Mouse (Mus musculus): ENCODE measurements at regions not wholly inside any gene's neighbourhood (a gene's known extent, or its start where the extent isn't known, plus 50 kb on each side); places are given as distances from the start of the nearest gene placed in this dataset.
"Not testable (repeated sequence)": the region's sequence is repeated elsewhere in the genome, so short reads cannot be mapped to it uniquely, and the experiment has no call there.

DNA sequence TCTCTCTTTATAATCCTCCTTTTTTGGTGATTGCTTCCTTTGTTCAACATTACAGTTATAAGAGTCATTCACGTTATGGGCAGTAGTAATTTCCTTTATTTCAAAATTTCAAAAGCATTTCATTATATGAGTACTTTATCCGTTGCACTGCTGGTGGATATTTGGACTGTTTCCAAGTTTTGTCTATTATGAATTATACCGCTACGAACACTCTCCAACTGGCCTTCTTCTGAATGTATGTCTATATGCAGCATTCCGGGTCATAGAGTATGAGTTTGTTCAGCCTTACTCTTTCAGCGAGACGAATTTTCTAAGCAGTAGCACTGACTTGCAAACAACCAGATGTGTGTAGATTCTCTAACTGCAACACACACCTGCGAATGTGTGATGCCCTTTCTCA lies 57.8 kb downstream of the Dusp6 start:
- no peak for DNase-seq

DNA sequence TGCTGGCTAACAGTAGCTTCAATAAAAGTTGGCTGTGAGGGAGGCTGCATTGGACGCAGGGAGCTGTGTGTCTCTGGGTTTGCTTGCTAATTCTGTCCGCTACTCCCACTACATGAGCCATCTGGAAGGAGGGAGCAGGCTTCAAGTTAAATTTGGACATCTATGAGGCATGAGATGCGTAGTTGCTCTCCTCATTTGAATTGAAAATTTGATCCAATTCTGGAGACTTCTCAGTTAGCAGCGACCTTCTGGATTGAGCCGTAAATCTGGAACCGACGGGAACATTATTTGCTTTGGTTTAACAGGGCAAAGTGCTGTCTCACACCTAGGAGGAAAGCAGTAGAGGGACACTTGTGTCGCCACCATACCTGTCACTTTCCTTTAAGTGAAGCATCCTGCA lies 60.3 kb downstream of the Dusp6 start:
- no peak for DNase-seq

DNA sequence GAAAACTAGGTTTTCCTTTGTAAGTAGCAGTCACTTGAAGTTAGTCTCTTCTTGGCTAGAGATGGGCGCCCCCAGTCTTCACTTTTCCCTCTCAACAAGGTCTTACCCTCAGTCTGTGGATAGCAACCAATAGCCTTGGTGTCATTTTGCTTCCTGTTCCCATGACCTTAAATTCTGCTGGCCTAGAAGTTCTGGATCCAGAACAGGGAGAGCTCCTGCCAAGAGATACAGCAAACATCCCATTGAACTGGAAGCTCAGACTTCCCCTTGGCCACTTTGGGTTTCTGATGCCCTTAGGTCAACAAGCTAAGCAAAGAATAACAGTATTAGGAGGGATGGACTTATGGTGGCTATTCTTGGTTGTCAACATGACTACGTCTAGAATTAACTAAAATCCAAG lies 64.5 kb downstream of the Dusp6 start:
- peak; percentile 54 to 78 for DNase-seq

DNA sequence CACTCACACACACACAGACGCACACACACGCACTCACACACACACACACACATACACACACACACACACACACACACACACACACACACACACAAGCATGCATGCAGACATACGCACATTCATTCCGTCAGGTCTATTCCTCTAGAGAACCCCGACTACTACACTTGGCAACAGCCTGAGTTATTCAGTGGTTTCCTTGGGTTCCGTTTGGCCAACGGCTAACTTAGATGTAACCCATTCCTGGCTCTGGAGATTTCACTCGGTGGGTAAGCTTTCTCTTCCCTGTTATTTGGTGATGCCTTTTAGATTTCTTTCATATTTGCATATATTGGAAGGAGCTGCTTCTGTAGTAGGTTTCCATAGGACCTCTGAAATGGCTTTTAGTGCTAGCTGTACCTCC lies 65.5 kb downstream of the Dusp6 start:
- peak in 1 of 2 experiments; percentile 7 for DNase-seq

DNA sequence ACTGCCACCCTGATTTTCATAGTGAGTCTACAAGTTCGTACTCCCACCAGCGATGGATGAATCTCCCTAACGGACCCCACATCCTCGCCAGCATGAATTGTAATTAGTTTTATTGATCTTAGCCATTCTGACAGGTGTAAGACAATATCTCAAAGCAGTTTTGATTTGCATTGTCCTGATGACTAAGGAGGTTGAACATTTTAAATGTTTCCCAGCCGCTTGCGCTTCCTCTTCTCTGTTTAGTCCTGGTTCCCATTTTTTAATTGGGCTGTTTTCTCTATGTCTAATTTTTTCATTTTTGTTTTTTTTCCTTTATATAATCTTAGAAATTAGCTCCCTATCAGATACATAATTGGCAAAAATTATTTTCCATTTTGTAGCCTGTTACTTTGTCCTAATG lies 66.4 kb downstream of the Dusp6 start:
- DNase-seq: no peak

DNA sequence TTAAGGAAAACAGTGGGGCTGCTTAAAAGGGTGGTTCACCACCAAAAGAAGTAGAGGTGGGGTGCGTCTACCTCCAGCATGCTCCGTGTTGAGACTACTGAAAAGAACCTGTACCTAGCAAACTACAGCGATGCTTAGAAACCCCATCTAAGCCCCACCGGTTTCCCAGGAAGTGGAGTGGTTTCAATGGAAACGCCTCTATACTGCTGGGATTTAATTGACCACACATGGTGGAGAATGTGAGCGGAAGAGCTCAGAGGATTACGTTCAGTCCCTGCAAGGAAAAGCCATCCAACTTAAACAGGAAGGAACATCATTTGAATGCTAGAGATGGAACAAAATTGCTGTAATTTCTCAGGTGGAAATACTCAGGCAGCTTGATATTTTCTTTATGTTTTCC lies 67.5 kb downstream of the Dusp6 start:
- no peak for DNase-seq

DNA sequence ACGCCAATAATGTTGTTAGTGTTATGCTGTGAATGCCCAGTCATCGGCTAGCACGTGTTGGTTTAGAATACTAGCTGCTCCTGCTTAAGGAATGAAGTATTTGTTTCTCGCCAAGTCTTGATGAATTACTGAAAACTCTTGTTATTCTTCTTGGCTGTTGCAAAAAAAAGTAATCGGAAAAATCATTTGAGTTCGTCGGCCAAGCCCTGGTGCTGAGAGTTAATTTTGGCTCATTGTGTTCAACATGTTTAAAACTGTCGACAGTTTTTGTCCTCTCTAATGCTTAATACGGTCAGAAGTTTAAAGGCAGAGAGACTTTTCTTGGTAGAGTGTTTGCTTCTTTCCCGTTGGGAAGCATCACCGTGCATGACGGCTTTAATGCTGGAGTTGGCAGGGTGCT lies 68.8 kb downstream of the Dusp6 start:
- peak; percentile 36 to 37 for DNase-seq

DNA sequence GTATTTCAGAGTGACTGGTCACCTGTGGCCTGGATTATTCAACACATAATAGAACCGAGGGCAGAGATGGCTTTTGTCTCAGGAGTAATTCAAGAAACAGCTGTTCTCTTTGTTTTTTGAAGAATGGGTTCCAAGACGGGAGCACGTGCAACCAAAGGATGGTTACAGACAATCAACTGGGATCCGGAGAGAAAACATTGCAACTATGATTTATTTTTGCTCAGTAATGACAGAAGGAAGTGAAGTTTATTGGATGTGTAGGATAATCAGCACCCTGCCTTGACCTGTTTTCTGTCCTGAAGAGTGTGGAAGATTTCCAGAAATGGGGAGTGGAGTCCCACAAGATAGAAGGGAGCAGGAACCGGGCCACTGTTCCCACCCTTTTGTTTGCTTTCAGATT lies 70.8 kb downstream of the Dusp6 start:
- DNase-seq: peak in 1 of 2 experiments; percentile 33

DNA sequence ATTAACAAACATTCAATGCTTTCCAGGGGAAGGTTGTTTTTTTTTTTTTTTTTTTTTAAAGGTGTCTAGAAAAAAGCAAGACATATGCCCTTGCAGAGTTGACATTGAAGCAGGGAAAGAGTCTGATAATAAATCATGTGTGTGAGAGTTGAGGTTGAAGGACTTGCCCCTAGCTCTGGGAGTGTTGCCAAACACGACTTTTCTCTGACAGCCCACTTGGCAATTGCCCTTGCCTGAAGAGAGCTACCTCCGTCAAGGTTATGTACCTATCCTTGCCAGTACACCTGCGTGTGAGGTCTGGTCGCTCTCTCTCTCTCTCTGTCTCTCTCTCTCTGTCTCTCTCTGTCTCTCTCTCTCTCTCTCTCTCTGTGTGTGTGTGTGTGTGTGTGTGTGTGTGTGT lies 73.1 kb downstream of the Dusp6 start:
- peak in 1 of 2 experiments; percentile 24 for DNase-seq

DNA sequence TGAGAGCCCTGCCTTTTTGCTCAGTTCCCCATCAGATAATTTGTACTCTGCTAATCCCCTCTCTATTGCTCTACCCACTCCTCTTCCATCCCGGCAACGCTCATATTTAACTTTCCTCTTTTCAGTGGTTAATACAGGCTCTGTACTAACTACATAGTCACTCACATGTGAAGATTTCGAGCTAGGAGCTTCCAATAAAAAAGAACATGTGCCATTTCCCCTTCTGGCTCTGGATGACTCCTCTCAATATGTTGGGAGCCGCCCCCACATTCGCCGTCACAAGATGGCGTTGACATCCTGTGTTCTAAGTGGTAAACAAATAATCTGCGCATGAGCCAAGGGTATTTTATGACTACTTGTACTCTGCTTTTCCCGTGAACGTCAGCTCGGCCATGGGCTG lies 75.8 kb downstream of the Dusp6 start:
- not testable (repeated sequence) for DNase-seq

DNA sequence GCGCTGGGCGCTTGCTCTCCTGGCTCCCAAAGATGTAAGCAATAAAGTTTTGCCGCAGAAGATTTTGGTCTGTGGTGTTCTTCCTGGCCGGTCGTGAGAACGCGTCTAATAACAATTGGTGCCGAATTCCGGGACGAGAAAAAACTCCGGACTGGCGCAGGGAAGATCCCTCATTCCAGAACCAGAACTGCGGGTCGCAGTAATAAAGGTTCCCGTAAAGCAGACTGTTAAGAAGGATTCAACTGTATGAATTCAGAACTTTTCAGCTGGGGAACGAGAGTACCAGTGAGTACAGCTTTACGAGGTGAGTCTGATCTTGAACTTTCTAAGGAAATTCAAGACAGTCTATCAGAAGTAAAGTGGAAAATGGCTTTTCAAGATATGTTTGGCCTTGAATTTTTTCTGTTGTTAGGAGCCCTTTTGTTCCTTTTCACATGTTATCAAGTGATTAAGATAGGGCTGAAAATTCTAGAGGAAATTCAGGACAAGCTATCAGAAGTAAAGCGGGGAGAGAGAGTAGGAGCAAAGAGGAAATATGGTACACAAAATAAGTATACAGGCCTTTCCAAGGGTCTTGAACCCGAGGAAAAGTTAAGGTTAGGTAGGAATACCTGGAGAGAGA lies 76.4 kb downstream of the Dusp6 start:
- DNase-seq: peak; percentile 58 to 79

DNA sequence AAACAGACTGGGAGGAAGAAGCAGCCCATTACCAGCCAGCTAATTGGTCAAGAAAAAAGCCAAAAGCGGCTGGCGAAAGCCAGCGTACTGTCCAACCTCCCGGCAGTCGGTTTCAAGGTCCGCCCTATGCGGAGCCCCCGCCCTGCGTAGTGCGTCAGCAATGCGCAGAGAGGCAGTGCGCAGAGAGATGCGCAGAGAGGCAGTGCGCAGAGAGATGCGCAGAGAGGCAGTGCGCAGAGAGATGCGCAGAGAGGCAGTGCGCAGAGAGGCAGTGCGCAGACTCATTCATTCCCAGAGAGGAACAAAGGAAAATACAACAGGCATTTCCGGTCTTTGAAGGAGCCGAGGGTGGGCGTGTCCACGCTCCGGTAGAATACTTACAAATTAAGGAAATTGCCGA lies 77.0 kb downstream of the Dusp6 start:
- not testable (repeated sequence) for DNase-seq

DNA sequence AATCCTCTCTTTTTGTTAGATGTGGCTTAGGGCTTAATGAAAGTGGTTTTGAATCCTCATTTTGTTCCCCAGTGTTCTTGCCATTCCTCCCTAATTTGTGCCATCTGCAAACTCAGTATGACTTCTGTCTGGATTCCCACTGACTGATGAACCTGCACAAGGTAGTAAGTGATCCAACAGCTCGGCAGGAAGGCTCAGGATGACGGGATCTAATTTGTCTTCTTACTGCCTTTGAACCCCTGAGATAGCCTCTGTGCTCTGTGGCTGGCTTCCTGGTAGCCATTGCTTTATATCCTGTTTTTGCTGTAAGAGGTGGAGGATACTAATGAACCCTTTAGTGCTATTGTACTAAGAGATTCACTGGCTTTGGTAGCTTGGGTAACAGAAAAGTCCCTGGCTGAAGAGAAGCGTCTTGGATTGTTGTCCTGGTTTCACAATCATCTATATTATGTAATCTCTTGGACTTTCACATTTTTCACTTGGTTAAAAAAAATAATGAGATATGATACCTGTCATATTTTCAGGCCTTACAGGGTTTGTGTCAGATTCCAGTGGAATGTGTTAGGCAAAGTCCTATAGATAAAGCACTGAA lies 86.2 kb downstream of the Dusp6 start:
- no peak for DNase-seq

DNA sequence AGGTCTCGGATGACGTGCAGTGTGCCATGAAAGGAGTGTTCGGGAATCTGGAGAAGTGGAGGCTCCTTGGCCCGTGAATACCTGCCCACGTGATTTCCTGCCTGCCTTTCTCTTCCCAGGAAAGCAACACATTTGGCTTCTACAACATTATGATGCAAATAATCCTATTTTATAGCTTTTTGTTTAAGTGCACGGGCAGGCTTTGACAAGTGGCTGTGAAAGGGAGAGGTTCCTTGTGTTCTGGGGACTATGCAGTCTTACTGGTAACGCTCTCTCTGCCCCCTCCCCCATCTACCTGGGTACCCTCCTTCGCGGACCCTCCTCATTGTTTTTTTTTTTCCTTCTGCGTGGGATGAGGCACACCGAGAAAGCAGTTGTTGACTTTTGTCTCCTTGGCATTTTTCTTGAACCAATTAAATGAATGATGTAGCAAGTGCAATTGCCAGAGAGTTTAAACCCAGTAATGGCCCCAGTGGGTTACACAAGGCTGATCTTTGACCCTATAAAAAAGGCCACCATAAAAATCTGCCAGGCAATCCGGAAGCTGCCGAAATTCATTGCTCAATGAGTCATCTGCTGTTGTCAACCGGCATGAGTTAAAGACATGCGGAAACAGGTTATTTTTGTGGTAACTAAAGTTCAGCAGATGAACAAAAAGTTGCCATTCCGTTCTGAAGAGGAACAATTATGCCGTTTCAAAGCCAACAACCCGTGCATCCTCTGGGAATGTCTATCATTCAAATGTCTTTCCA lies 90.7 kb downstream of the Dusp6 start:
- DNase-seq: peak in 1 of 2 experiments; percentile 48

DNA sequence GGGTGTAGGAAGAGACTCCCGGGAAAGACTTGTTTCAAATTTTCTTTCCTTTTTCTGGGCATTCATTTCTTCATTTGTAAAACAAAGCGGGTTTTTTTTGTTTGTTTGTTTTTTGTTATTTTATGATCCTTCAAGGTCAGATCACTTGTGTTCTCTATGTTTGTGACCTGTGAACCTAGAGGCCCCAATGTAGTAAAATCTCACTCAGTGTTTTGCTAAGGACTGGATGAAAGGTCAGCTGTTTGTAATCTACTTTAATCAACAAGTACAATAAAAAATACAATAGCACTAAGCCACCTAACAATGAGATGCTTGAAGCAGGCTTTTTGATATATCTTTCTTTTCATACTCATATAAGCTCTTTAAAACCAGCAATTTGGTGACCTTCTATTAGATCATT lies 91.3 kb downstream of the Dusp6 start:
- DNase-seq: no peak

DNA sequence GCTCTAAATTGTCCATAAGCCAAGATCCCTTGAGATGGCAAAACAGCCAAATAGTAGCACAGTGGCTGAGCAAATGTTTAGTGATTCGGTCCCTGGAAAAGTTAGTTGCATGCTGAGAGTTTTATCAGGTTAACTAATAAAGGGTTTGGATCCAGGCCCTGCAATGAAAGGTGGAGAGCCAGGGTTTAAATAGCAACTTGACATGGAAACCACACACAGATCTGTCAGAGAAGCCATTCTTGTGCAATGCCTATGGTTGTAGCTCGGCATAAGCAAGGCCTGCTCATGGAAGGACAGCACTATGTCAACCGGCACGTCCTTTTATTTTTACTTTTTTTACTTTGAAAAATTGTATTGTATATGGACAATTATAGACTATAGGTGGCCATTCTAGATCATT lies 92.3 kb downstream of the Dusp6 start:
- no peak for DNase-seq

DNA sequence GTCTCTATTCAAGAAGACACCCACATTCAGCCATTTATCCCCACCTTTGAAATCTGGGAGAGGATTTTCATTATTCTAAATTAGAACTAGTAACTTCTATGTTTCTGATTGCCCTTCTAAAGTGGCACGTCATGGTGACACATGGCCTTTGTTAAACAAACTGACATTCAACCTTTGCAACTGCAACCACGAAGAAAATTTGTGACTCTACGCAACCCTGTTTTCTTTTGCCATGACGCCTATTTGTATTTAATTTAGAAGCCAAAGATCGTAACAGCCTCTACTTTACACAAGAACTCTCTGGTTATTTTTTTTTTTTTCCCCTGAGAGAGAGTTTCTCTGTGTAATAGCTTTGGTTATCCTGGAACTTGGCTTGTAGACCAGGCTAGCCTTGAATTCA lies 93.2 kb downstream of the Dusp6 start:
- no peak for DNase-seq

DNA sequence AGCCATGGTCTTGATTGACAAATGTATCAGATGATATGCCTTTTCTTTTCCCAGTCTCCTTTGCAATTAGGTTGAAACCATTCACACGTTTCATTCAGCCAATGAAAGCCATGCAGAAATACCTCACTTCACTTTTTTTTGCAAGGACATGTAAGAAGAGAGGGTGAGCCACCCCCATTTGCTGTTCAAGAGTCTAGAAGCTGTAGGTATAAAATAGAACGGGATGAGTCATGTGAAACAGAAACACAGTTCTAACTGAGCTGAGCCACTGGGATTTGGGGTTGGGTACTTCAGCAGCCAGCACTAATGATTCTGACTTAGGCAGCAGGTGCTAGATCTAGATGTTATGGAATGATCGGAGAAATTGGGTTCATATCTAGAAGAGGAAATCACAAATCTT lies 93.9 kb downstream of the Dusp6 start:
- no peak for DNase-seq

DNA sequence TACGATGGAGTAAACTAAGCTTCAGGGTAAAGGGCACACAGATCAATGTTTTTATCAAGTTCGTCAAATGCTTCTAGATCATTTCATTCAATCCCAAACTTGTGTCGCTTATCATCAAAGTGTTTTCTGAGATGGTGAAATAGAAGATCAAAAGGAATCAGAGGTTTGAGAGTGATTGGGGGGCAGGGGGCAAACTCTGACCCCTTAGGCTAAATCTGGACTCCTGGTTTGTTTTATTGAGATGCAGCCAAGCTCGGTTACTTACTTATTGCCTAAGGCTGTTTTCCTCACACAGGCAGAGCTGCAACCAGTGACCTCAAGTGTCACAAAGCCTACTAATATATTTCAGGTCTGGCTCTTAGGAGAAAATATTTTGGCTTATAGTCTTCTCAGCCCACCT lies 94.3 kb downstream of the Dusp6 start:
- no peak for DNase-seq

DNA sequence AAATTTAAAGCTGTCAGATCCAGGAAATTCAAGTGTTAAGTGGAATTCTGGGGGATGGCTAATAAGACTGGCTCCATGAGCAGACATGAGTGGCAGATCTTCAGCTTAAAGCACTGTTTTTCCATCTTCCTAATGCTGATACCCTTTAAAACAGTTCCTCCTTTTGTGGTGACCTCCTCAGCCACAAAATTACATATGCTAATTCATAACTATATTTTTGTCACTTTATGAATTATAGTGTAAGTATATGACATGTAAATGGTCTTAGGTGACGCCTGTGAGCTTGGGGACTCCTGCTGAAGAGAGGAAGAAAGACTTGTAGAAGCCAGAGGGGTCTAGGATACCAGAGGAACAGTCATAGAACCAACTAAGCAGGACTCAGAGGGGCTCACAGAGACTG lies 95.2 kb downstream of the Dusp6 start:
- no peak for DNase-seq

DNA sequence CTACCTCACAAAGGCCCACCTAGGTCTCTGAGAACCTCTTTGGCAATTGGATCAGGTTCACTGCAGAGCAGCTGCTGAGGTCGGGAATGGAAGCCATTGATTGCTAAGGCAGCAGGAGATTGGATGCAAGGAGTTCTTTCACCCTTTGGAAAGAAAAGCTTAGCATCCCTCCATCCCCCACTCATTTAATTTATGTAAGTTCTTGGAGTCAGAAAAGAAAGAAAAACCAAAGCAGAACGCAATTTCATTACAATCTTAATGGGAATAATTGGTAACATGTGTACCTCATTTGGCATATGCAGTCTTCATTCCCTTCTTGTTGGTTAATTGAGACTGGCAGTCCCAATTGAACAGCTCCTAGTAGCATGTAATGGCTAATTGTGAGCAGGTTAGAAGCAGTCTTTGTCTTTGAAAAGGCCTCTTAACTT lies 96.4 kb downstream of the Dusp6 start:
- no peak for DNase-seq

DNA sequence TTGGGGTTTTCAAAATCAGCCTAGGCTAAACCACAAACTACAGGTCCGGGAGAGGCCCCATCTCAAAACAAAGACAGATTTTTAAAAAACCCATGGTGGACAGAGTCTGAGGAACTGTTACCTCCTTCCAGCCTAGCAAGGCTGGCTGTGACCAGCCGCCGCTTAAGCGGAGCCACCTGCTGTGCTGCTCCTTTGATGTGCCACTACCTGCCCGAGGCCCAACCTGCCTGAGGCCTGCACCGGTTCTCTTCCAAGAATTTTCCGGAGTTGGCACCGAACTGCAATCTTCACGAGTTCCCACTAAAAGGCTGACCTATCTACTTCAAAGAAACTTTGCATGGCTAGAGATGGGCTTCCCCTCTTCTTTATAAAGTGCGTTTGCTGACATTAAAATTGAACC lies 97.6 kb downstream of the Dusp6 start:
- not testable (repeated sequence) for DNase-seq

DNA sequence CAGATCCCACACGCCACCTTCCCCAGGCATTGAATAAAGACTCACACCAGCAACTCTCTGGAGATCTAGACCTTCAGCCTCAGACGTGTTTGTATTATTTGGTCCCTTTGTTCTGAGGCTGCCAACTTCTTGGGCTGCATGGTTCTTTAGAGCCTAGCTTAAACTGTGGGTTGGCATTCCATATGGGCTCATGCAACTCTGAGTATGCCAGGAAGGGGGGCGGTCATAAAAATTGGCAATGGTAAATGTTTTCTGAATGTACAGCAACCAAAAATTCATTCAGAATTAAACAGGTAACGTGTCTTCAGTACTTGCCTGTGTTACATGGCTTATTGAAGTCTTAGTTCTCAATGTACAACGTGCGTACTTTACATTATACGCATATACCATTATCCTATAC lies 103.1 kb downstream of the Dusp6 start:
- DNase-seq: no peak

DNA sequence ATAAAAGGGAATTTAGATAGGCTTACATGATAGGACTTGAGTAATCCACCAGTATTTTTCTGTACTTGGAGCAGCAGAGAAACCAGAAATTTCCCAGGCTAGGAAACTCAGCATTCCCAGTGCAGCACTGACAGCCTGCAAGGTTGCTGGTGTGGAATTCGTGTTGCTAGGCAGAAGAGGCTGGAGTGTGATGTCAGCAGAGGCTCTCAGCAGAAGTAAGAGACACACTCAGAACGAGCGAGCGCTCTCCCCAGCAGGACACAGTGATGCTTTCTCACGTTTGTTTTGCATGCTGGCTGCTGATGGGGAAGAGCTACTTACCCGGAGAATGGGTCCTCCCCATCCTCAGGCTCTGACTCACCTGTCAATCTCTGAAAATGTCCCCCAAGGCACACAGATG lies 104.7 kb downstream of the Dusp6 start:
- DNase-seq: no peak

Data from heart, adult 18-20 months (tissue).